Mouse (Mus musculus): ENCODE results near the gene 2610528J11Rik.
A peak's percentile ranks its signal among the peaks of the same experiment; 100 is the strongest.

DNA sequence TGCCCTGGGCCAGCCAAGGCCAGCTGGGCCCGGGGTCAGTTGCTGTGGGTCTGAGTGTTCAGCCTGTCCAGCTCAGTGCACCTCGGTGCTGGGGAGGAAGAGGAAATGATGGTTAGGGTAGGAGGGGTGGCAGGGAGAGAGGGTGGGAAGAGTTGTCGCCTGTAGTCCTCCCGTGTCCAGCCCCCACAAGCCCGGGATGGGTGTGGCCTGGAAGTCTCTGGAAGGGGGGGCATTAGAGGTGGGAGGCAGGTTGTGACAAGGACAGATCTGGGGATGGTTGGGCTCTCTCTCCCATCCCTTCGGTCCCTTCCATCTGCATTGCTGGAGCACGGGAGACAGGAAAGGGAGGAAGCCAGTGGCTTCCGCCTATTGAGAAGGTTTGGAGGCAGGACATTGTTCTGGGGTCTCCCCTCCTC lies 37.1 kb upstream of the 2610528J11Rik start, which contains the start of gene Tie1:
- no peak for TF ChIP-seq CTCF (IDR thresholded peaks at IDR 0.05)
- TF ChIP-seq EP300 (IDR thresholded peaks at IDR 0.05; ENCODE audit: insufficient read depth, low read depth, low read length) = peak; percentile 98
